Comparison of ENCODE assay signal across 15 mouse cellular contexts in genomic region chr1:180131402-180131801, GRCm38 (mm10).
DNase-seq lines count a peak whose midpoint lies in the region; ATAC-seq and TF ChIP-seq lines count a peak whose summit lies in the region.
"Had no signal": no experiment of that assay in that cellular context is flagged by ENCODE, and none has a peak within 500 bp of the region (broad histone marks: within the 10 kb centered on the region; RNA-seq: fewer than 3 reads in every experiment).

No protein-coding gene starts in this region.

- H3K27ac ChIP-seq in gastrocnemius, adult 2 months = no peak overlapping the region
- H3K27ac ChIP-seq in liver, postnatal 0 days (ENCODE audit: low read depth) = no peak overlapping the region
- H3K27ac ChIP-seq: hindbrain, embryonic 15.5 days; liver, embryonic 13.5 days had no signal

- DNase-seq in gastrocnemius, adult 2 months = no peak
- no peak for DNase-seq in gastrocnemius, adult 8-10 months (ENCODE audit: low spot score in 2 of 2)
- no peak for DNase-seq in liver, postnatal 0 days
- DNase-seq in liver (no peak), ES-CJ7 (ENCODE audit: low read depth, low spot score) (peak; percentile 28)
- no peak for DNase-seq in cerebellum, adult 8-10 months
- DNase-seq: B cell, adult 2 months; cerebellum, adult 11-12 months; kidney, adult 8-10 months; liver, embryonic 13.5 days; lung, postnatal 4 days; thymus, adult 18-20 months had no signal

- ATAC-seq in liver, postnatal 0 days = no peak
- ATAC-seq in common myeloid progenitor, adult 5-6 weeks (replicated peaks; ENCODE audit: low read depth, poor library complexity, severe bottlenecking) = peak; percentile 68; the same call in 1 of the 2 replicates
- no peak for ATAC-seq in granulocyte monocyte progenitor cell, adult 5-6 weeks (replicated peaks; ENCODE audit: poor library complexity, severe bottlenecking)

- H3K4me1 ChIP-seq in liver, postnatal 0 days (ENCODE audit: insufficient read depth) = no peaks in the 10 kb centered on the region
- H3K4me1 ChIP-seq: hindbrain, embryonic 15.5 days; liver, embryonic 13.5 days had no signal

- peak; percentile 33 for TF ChIP-seq CTCF in gastrocnemius, adult 2 months (IDR thresholded peaks at IDR 0.05)
- TF ChIP-seq CTCF in liver, postnatal 0 days (IDR thresholded peaks at IDR 0.05; ENCODE audit: low read depth) = peak; percentile 53

- no peaks in the 10 kb centered on the region for H3K27me3 ChIP-seq in liver, postnatal 0 days (ENCODE audit: insufficient read depth, low read length)
- H3K27me3 ChIP-seq: hindbrain, embryonic 15.5 days; liver, embryonic 13.5 days had no signal

- no peaks in the 10 kb centered on the region for H3K9me3 ChIP-seq in liver, postnatal 0 days (ENCODE audit: low read length)
- H3K9me3 ChIP-seq: hindbrain, embryonic 15.5 days; liver, embryonic 13.5 days had no signal

- H3K4me2 ChIP-seq in liver, postnatal 0 days (ENCODE audit: low read depth, low read length) = no peak overlapping the region
- H3K4me2 ChIP-seq: hindbrain, embryonic 15.5 days; liver, embryonic 13.5 days had no signal

- TF ChIP-seq EP300 in liver, postnatal 0 days (IDR thresholded peaks at IDR 0.05; ENCODE audit: low read depth) = no peak

- H3K9ac ChIP-seq in liver, postnatal 0 days (replicated peaks) = no peak overlapping the region
- H3K9ac ChIP-seq: hindbrain, embryonic 15.5 days; liver, embryonic 13.5 days had no signal

- intact Hi-C loops in gastrocnemius, adult 2 months (cut with DNase I) = no loop called here

- 0 out of 2 replicates have a peak, but pooled peaks cover 2% of the 10 kb centered on the region for H3K36me3 ChIP-seq in liver, postnatal 0 days (replicated peaks; ENCODE audit: insufficient read depth, low read length)

- WGBS in liver, postnatal 0 days (ENCODE audit: insufficient replicate concordance) = 58% methylated on average over 3 of the region's 3 CpGs

- H3K4me3 ChIP-seq in gastrocnemius, adult 2 months = no peak overlapping the region
- no peak overlapping the region for H3K4me3 ChIP-seq in liver, postnatal 0 days (ENCODE audit: low read depth, low read length)
- H3K4me3 ChIP-seq: hindbrain, embryonic 15.5 days; liver, embryonic 13.5 days had no signal
